Mouse (Mus musculus): ENCODE data around the gene Kdelc1.

The Kdelc1 gene

DNA sequence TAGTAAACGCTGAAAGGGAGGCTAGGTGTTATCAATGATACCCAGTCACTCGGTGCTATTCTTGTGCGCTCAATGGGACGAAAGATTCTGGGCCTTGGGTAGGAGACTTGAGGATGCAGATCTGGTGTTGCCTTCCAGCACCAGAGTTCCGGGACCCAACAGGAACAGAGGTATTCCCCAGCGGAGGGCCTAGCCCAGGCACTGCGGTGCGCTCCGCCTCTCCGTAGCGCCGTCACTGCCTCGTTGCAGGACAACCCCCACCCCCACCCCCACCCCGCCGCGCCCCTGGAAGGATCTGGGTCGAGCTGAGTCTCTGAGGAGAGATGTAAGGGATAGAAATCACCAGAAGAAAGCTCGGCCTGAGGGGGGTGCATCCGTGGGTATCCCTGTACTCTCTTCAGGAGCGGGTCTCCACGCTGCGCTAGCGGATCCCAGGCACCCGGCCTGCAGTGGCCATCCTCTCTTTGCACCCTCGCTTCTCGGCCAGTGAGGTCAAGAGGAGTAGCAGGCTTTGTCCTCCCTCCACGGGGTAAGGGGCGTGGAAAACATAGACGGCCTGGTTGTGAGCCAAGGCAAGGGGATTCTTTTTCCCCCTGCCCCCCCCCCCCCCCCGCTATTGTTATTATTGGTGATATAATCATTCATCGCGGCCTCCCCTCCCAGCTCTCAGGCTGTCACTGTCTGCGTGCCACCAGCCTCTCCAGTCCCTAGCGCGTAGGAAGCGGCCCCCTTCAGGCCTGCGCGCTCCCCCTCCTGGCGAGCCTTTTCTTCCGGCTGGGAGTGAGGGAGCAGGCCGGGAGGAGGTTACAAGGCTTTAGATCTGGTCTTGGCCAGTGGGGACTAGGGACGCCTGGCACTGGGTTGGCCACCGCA is 829 bp upstream of the Kdelc1 start:
- Histone ChIP-seq H3K27me3 (ENCODE audit: control insufficient read depth, insufficient read depth, low read length, poor library complexity, severe bottlenecking) (no peaks in the 10 kb centered on the region), H3K36me3 (ENCODE audit: control insufficient read depth, insufficient read depth, low read length, poor library complexity, severe bottlenecking) (no peaks in the 10 kb centered on the region)
- DNase-seq (ENCODE audit: low read depth, low spot score) = peak; percentile 45

DNA sequence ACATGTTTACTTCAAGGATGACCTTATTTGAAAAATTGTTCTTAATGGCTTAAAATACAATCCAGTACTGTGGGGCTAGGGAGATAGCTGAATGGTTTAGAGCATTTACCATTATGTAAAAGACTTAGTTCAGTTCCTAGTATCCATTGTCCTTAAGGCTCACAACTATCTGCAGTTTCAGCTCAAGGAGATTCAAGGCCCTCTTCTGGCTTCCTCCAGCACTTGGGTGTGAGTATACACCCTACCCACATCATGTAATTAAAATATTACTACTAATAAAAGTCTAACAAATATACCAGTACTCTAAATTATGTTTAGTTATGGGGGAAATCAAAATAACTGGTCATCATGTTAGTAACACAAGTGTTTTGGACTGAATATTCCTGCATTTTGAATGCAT is 1.0 kb downstream of the Kdelc1 start:
- Histone ChIP-seq H3K36me3 (ENCODE audit: control insufficient read depth, insufficient read depth, low read length, poor library complexity, severe bottlenecking) (no peaks in the 10 kb centered on the region), H3K27me3 (ENCODE audit: control insufficient read depth, insufficient read depth, low read length, poor library complexity, severe bottlenecking) (no peaks in the 10 kb centered on the region)
- no peak for DNase-seq (ENCODE audit: low read depth, low spot score)

DNA sequence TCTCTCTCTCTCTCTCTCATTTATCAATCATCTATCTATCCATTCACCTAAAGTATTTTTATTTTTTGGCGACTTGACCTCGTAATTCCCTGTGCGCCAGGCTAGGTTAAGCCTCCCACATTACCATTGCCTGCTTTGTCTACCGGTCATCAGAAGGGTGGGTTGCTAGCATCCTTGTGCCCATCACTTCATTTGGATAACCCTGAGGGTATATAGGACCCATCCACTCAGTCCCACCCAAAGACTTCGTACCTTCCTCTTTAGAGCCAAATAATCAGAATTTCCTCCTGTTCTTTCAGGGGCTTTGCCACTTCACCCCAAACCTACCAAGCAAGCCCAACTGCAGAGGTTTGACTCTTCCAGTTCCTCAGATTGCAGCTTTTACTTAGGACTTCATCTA is 15.7 kb downstream of the Kdelc1 start:
- H3K36me3 ChIP-seq (ENCODE audit: control insufficient read depth, insufficient read depth, low read length, poor library complexity, severe bottlenecking) = no peaks in the 10 kb centered on the region
- no peaks in the 10 kb centered on the region for H3K27me3 ChIP-seq (ENCODE audit: control insufficient read depth, insufficient read depth, low read length, poor library complexity, severe bottlenecking)
- DNase-seq (ENCODE audit: low read depth, low spot score) = no peak

DNA sequence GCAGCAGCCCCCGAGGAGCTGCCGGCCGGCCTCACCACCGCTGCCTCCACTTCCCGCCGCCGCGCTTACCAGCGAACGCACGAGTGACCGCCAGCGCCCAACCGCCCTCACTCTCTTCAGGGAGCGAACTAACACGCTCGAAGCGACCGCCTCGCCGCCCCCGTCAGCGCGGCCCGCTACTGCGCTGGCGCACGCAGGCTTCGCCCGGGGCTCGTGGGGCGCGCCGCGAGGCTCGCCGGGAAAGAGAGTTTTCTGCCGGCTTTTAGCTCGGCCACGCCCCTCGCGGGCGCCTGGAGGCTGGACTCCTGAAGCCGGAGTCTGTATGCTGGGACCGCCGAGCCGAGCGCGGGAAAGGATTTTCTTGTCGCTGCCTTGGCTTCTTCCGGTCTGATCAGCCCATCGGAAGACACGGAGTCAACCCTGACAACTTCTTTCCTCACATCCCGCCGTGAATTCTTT is 16.3 kb downstream of the Kdelc1 start, which contains the start of gene Tex30:
Tex30 (minus strand) TSS at position 183 of the 459 bp plus-strand sequence.
- DNase-seq (ENCODE audit: low read depth, low spot score) = peak; percentile 94
- H3K36me3 ChIP-seq (ENCODE audit: control insufficient read depth, insufficient read depth, low read length, poor library complexity, severe bottlenecking) = no peaks in the 10 kb centered on the region
- no peaks in the 10 kb centered on the region for H3K27me3 ChIP-seq (ENCODE audit: control insufficient read depth, insufficient read depth, low read length, poor library complexity, severe bottlenecking)

DNA sequence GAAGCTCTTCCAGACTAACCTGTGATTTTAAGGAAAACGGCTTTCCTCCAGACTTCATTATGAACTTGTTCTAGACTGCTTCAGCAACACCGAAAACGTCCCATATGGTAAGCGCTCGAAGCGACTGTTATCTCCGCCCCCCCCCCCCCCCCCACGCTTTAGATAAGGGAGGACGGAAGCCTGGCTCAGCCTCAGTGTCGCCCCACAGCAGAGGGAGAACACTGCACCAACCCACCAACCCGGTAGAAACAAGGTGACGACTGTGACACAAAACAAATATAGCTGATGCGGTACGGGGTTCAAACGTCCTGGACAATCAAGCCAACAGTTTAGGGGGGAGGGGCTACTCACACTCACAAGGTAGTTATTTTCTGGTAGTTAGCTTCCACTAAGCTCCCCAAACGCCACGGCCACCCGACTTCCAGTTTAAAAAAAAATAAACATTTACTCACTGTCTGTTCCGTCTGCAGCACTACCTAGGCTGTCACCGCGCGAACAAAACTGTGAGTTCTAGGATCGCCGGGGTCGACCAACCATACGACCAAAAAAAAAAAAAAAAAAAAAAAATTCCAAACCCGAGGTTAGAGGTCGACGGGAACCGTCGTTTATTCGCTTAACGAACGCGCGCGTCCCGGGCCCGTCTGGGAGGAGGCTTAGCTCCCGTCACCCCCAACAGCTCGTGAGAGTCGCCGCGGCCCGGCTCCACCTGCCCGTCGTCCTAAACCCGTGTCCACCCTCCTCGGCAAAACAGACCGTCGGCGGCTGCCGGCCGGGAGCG is 17.0 kb downstream of the Kdelc1 start:
- peak; percentile 77 for DNase-seq (ENCODE audit: low read depth, low spot score)
- Histone ChIP-seq H3K36me3 (ENCODE audit: control insufficient read depth, insufficient read depth, low read length, poor library complexity, severe bottlenecking) (no peaks in the 10 kb centered on the region), H3K27me3 (ENCODE audit: control insufficient read depth, insufficient read depth, low read length, poor library complexity, severe bottlenecking) (no peaks in the 10 kb centered on the region)

DNA sequence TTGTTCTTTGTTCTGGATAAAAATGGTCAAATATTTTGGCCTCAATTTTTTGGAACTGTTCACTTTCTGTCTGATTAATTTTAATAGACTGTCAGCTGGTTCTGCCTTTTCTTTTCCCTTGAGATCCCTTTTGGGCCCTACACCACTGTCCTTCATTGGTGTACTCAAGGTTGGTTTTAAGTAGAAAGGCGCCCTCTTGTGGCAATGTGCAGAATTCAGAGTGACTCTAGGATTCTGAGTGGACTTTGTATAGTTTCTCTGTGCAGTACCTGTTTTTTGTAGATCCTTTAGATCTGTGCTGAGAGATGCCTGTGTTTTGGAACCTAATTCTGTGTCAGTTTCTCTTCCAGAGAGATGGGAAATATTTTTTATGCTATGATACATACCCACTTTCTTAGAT is 54.0 kb downstream of the Kdelc1 start:
- DNase-seq (ENCODE audit: low read depth, low spot score) = peak; percentile 84
- no peaks in the 10 kb centered on the region for H3K36me3 ChIP-seq (ENCODE audit: control insufficient read depth, insufficient read depth, low read length, poor library complexity, severe bottlenecking)
- no peaks in the 10 kb centered on the region for H3K27me3 ChIP-seq (ENCODE audit: control insufficient read depth, insufficient read depth, low read length, poor library complexity, severe bottlenecking)

DNA sequence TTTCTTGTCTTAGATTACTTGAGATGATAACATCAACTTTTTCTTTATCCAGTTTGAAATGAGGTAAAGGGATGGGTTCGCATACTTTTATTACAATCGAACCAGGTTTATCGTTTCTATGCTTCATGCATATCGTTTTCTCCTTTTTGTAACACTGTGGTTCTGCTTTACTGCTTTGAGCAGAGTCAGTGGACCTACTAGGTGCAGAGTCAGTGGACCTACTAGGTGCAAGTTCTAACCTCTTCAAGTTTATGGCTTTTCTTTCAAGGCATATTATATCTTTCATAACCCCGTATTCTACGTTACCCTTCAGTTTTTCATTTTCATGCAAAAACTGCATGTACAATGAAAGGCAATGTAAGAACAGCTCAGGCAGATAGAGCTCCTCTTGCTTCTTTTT is 55.2 kb downstream of the Kdelc1 start:
- DNase-seq (ENCODE audit: low read depth, low spot score) = no peak
- no peaks in the 10 kb centered on the region for H3K36me3 ChIP-seq (ENCODE audit: control insufficient read depth, insufficient read depth, low read length, poor library complexity, severe bottlenecking)
- no peaks in the 10 kb centered on the region for H3K27me3 ChIP-seq (ENCODE audit: control insufficient read depth, insufficient read depth, low read length, poor library complexity, severe bottlenecking)

DNA sequence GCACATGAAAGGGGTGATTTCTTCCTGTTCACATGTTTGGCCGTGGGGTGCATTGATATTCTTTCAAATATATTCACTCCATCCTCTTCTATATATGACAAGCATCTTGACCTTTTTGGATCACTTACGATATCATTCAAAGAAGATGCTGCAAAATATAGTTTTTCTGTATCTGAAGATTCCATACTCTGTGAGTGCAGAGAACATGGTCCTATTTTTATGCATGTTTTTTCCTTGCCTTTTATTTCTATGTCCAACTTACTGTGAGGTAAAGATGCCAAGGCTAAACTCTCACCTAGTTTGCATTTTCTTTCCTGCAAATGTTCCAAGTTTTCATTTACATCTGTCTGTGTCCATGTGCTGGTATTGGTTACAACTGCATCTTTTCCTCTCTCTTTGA is 56.8 kb downstream of the Kdelc1 start, which contains the start of gene Gm8251:
Gm8251 (minus strand) TSS at position 101 of the 400 bp plus-strand sequence.
- DNase-seq (ENCODE audit: low read depth, low spot score) = no peak
- Histone ChIP-seq H3K27me3 (ENCODE audit: control insufficient read depth, insufficient read depth, low read length, poor library complexity, severe bottlenecking) (no peaks in the 10 kb centered on the region), H3K36me3 (ENCODE audit: control insufficient read depth, insufficient read depth, low read length, poor library complexity, severe bottlenecking) (no peaks in the 10 kb centered on the region)

DNA sequence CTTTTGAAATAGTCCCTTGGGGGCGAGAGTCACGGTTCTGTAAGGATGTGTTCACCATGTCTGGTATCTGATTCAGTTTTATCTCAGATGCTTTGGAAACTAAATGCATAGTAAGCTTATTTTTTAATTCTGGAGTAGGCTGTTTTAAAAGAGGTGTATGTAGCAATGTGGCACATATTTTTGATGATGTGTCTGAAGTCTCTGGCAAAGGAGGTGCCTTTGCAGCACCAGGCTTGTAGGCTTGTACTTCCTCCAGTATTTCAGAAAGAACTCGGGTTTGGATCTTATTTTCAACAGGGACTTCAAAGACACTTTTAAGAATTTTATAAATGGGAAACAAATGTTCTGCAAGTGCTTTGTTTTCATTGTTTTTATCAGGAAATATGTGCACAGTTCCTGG is 60.8 kb downstream of the Kdelc1 start:
- no peaks in the 10 kb centered on the region for H3K36me3 ChIP-seq (ENCODE audit: control insufficient read depth, insufficient read depth, low read length, poor library complexity, severe bottlenecking)
- no peak for DNase-seq (ENCODE audit: low read depth, low spot score)
- H3K27me3 ChIP-seq (ENCODE audit: control insufficient read depth, insufficient read depth, low read length, poor library complexity, severe bottlenecking) = no peaks in the 10 kb centered on the region

Measured in splenic B cell, adult 2 months (primary cell).